Mouse (Mus musculus): ENCODE measurements around the gene Slk.

GRCm38 (mm10) chr19:47565031-47565654 is 14.3 kb upstream of the Slk start:
- no peak for TF ChIP-seq POLR2A (IDR thresholded peaks at IDR 0.05; ENCODE audit: borderline replicate concordance, low read depth, low read length)
- no peak for TF ChIP-seq CTCF (IDR thresholded peaks at IDR 0.05; ENCODE audit: low read depth, low read length)
